Mouse (Mus musculus): ENCODE measurements around the gene Hyal1. TPM values are rescaled to one million over a fixed set of nuclear protein-coding genes. Genes with fewer than 3 reads are reported as not detected.

Gene Hyal1
- polyA plus RNA-seq (2015; fragmentation: Illumina TruSeq; extraction: RNeasy Lipid Tissue Mini Kit (QIAGEN cat#74804); ENCODE audit: low read depth, low replicate concordance): 4.5 TPM

GRCm38 (mm10) chr9:107576357-107577107, at the start of gene Hyal1:
Gene Hyal1 (plus strand): TSS chr9:107576927.

GRCm38 (mm10) chr9:107533791-107534407, 42.8 kb upstream of the Hyal1 start, which contains the start of gene Tmem115:
Gene Tmem115 (plus strand): TSS chr9:107533945.

DNA sequence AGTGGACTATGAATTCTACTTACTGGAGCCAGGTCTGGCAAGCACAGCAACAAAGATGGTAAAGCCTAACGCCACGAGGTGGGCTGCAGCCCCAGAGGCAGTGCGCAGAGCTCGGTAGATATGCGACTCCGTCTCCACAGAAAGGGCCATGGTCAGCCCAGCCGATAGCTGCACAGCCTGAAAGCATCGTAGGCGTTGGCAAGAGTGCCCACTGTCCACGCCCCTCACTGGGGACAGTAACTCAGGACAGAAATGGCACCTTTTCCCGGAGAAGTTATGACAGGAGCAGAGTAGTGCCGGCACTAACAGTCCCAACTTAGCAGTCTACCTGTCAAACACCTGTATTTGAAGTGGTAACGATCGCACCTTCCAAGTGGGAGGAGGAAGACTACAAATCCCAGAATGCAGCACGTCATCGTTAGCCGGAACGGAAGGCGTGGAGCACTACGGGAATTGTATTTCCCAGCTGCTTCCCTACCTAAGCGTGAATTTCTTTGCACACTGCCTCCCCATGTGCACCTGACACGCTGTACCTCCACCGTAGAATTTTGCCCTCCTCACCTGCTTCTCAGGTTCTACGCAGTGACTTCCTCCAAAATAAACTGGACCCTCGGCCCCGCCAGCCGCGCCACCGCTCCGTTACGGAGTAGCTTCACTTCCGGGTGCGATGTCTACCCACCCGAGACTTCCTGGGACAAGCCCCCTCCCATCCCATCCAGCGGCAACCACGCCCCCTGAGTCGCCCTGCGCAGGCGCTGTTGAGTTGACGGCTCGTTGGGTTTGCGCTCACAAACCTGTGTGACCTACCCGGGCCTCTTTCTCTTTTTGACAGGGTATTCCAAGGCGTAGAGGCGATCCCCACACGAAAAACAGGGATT, 35.0 kb upstream of the Hyal1 start, which contains the start of the genes Cyb561d2 and Nprl2:
Cyb561d2 (minus strand) TSS at position 720 of the 878 bp plus-strand sequence.
Nprl2 (plus strand) TSS at position 753 of the 878 bp plus-strand sequence.

GRCm38 (mm10) chr9:107547026-107547425, 29.7 kb upstream of the Hyal1 start, which contains the start of gene Zmynd10:
Gene Zmynd10 (plus strand): TSS chr9:107547298.

DNA sequence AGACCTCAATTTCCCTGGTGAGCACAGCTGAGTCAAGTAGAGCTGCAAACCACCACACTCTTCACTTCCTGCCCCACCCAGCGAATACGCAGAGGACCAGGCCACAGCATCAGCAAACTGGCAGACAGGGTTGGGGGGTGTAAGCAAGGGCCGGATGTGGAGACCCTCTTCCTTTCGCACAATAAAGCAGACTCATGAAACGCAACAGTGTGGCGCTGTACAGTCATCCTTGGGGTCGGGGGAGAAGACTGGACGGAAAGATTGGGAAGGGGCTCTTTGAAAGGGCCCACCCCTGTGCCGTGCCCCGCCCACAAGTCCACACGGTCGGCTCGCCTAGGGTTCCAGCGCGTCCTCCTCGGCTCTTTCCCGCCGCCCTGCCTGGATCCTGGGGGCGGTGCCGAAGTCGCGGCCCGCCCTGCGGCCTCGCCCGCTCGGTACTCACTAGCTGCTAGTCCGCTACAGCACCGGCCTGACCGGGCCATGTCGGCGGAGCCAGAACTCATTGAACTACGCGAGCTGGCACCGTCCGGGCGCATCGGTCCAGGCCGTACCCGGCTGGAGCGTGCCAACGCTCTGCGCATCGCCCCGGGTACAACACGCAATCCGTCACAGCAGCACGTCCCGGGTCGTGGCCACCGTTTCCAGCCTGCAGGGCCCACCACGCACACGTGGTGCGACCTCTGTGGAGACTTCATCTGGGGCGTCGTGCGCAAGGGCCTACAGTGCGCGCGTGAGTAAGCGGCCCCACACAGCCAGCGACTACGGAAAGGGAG, 25.4 kb upstream of the Hyal1 start, which contains the start of gene Rassf1:
Rassf1 (plus strand) TSS at position 439 of the 773 bp plus-strand sequence.

DNA sequence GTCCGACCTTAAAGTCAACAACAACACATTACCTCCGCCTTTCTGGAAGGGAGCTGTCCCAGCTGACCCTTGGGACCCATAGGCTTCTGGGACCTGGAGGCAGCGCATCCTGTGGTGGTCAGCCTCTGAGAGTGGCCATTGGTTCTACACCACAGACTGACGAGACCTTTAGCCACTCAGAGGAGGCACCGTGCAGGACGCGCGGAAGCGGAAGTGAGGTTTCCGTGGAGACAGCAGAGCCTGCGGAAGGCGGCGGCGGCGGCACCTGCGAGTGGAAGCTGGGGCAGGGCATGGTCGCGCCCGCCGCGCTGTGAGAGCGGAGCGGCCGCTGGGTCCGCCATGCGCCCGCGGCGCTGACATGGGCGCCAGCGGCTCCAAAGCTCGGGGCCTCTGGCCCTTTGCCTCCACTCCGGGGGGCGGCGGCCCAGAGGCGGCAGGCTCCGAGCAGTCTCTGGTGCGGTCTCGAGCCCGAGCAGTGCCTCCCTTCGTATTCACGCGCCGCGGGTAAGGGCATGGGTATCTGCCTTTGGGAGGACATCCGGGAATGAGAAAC, 13.6 kb upstream of the Hyal1 start, which contains the start of gene Tusc2:
Tusc2 (plus strand) TSS at position 227 of the 553 bp plus-strand sequence.

GRCm38 (mm10) chr9:107567702-107568319, 8.9 kb upstream of the Hyal1 start, which contains the start of gene Hyal2:
Gene Hyal2 (plus strand): TSS chr9:107567945.

DNA sequence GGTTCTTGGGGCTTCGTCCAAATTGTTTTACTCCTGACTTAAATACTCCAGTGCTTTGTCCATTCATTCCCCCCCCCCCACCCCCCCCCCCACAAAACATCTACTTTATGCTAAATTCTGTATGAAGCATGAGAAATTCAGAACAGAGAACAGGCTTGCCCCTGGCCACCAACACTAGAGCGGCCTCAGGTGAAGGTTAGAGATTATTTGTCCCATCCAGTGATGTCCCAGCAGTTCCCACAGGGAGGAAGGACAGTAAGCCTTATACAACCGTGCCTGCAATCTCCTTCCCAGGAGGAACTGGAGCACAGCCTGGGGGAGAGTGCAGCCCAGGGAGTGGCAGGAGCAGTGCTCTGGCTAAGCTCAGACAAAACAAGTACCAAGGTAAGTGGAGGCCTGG, 1.9 kb downstream of the Hyal1 start, which contains the start of gene Naa80:
Naa80 (plus strand) TSS at position 301 of the 400 bp plus-strand sequence.

GRCm38 (mm10) chr9:107580501-107581317, 4.0 kb downstream of the Hyal1 start, which contains the start of gene Hyal3:
Gene Hyal3 (plus strand): TSS chr9:107580818.

DNA sequence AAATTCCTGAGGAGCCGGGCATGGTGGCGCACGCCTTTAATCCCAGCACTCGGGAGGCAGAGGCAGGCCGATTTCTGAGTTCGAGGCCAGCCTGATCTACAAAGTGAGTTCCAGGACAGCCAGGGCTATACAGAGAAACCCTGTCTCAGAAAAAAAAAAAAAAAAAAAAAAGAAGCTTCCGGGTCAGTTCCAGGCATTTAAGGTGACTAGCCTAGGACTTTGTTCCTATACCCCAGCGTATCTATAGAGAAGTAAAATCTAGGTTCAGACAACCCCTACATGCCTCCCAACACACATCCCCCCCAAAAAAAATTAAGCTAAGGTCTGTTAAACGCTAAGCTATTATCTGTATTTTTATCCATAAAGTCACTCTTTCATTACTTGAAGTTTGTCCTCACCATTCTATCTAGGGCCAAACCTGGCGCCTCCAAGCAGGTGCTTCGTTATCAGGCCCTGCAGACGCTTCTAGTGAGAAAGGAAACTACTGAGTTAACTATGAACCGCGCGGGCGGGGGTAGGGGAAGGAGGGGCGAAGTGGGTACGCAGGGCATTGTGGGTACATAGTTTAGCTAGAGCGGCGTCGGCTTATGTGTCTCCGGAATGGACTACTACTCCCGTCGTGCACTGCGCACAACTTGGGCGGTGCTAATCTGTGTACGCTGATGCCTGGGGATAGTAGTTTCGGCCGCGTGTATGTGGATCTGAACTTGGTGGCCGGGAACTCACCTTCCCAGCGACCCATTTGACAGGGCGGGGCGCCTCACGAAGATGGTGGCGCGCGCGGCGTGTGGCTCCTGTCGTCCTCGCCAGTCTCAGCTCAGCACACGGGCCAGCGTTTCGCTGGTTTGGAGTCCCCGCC, 10.5 kb downstream of the Hyal1 start, which contains the start of gene Ifrd2:
Ifrd2 (plus strand) TSS at position 669 of the 859 bp plus-strand sequence.

DNA sequence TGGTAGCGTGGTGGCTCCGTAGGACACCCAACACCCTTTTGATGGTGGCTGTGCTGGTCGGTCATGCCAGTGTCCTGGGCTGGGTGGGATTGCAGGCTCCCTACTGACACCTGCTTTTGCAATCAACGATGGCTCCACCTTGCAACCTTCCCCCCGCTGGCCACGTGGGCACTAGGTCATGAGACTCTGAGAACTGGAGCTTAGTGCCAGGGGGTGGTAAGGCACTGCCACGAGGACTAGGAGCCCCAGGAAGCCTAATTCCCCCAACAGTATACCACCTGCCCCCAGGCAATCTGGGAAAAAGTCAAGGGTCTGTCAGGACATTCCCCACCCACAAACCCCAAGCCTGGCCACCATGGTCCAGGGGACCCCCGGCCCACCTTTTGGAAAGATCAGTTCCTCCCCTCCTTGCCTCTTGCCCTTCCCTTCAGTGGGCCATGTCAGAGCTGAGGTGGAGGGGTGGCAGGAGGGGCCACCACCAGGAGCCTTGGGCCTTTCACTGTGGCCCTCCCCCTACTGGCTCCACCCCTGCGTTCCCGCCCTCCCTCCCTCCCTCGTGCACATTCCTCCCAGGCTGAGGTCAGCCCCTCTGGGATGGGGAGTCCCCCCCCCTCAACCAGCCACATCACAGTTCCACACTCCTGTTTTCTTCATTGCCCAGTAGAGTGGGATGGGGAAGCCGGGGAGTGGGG, 32.2 kb downstream of the Hyal1 start, which contains the start of gene Sema3b:
Sema3b (minus strand) TSS at position 489 of the 692 bp plus-strand sequence.

Other genes starting within 250 kb of the Hyal1 start
- 21.8 TPM for gene Hemk1, start 238.6 kb upstream of the Hyal1 start, polyA plus RNA-seq (2015; fragmentation: Illumina TruSeq; extraction: RNeasy Lipid Tissue Mini Kit (QIAGEN cat#74804); ENCODE audit: low read depth, low replicate concordance)
- 4.8 TPM for gene 6430571L13Rik, start 236.3 kb upstream of the Hyal1 start, polyA plus RNA-seq (2015; fragmentation: Illumina TruSeq; extraction: RNeasy Lipid Tissue Mini Kit (QIAGEN cat#74804); ENCODE audit: low read depth, low replicate concordance)
- gene Cacna2d2, start 177.3 kb upstream of the Hyal1 start, polyA plus RNA-seq (2015; fragmentation: Illumina TruSeq; extraction: RNeasy Lipid Tissue Mini Kit (QIAGEN cat#74804); ENCODE audit: low read depth, low replicate concordance): 24.0 TPM
- gene Tmem115, start 43.0 kb upstream of the Hyal1 start, polyA plus RNA-seq (2015; fragmentation: Illumina TruSeq; extraction: RNeasy Lipid Tissue Mini Kit (QIAGEN cat#74804); ENCODE audit: low read depth, low replicate concordance): 28.6 TPM
- gene Cyb561d2, start 34.7 kb upstream of the Hyal1 start, polyA plus RNA-seq (2015; fragmentation: Illumina TruSeq; extraction: RNeasy Lipid Tissue Mini Kit (QIAGEN cat#74804); ENCODE audit: low read depth, low replicate concordance): 25.1 TPM
- 63.2 TPM for gene Nprl2, start 34.7 kb upstream of the Hyal1 start, polyA plus RNA-seq (2015; fragmentation: Illumina TruSeq; extraction: RNeasy Lipid Tissue Mini Kit (QIAGEN cat#74804); ENCODE audit: low read depth, low replicate concordance)
- 5.0 TPM for gene Zmynd10, start 29.6 kb upstream of the Hyal1 start, polyA plus RNA-seq (2015; fragmentation: Illumina TruSeq; extraction: RNeasy Lipid Tissue Mini Kit (QIAGEN cat#74804); ENCODE audit: low read depth, low replicate concordance)
- gene Rassf1, start 25.4 kb upstream of the Hyal1 start, polyA plus RNA-seq (2015; fragmentation: Illumina TruSeq; extraction: RNeasy Lipid Tissue Mini Kit (QIAGEN cat#74804); ENCODE audit: low read depth, low replicate concordance): 17.8 TPM
- 143 TPM for gene Tusc2, start 13.7 kb upstream of the Hyal1 start, polyA plus RNA-seq (2015; fragmentation: Illumina TruSeq; extraction: RNeasy Lipid Tissue Mini Kit (QIAGEN cat#74804); ENCODE audit: low read depth, low replicate concordance)
- 12.1 TPM for gene Hyal2, start 9.0 kb upstream of the Hyal1 start, polyA plus RNA-seq (2015; fragmentation: Illumina TruSeq; extraction: RNeasy Lipid Tissue Mini Kit (QIAGEN cat#74804); ENCODE audit: low read depth, low replicate concordance)
- 13.9 TPM for gene Naa80, start 2.0 kb downstream of the Hyal1 start, polyA plus RNA-seq (2015; fragmentation: Illumina TruSeq; extraction: RNeasy Lipid Tissue Mini Kit (QIAGEN cat#74804); ENCODE audit: low read depth, low replicate concordance)
- gene Hyal3, start 3.9 kb downstream of the Hyal1 start, polyA plus RNA-seq (2015; fragmentation: Illumina TruSeq; extraction: RNeasy Lipid Tissue Mini Kit (QIAGEN cat#74804); ENCODE audit: low read depth, low replicate concordance): 0.57 TPM
- gene Ifrd2, start 10.7 kb downstream of the Hyal1 start, polyA plus RNA-seq (2015; fragmentation: Illumina TruSeq; extraction: RNeasy Lipid Tissue Mini Kit (QIAGEN cat#74804); ENCODE audit: low read depth, low replicate concordance): 12.0 TPM
- 2.2 TPM for gene Sema3b, start 32.3 kb downstream of the Hyal1 start, polyA plus RNA-seq (2015; fragmentation: Illumina TruSeq; extraction: RNeasy Lipid Tissue Mini Kit (QIAGEN cat#74804); ENCODE audit: low read depth, low replicate concordance)
- 173 TPM for gene Gnai2, start 58.4 kb downstream of the Hyal1 start, polyA plus RNA-seq (2015; fragmentation: Illumina TruSeq; extraction: RNeasy Lipid Tissue Mini Kit (QIAGEN cat#74804); ENCODE audit: low read depth, low replicate concordance)
- 76.0 TPM for gene Slc38a3, start 92.6 kb downstream of the Hyal1 start, polyA plus RNA-seq (2015; fragmentation: Illumina TruSeq; extraction: RNeasy Lipid Tissue Mini Kit (QIAGEN cat#74804); ENCODE audit: low read depth, low replicate concordance)
- gene Gnat1, start 102.8 kb downstream of the Hyal1 start, polyA plus RNA-seq (2015; fragmentation: Illumina TruSeq; extraction: RNeasy Lipid Tissue Mini Kit (QIAGEN cat#74804); ENCODE audit: low read depth, low replicate concordance): not detected
- gene Sema3f, start 133.5 kb downstream of the Hyal1 start, polyA plus RNA-seq (2015; fragmentation: Illumina TruSeq; extraction: RNeasy Lipid Tissue Mini Kit (QIAGEN cat#74804); ENCODE audit: low read depth, low replicate concordance): 13.8 TPM
- gene Rbm5, start 194.1 kb downstream of the Hyal1 start, polyA plus RNA-seq (2015; fragmentation: Illumina TruSeq; extraction: RNeasy Lipid Tissue Mini Kit (QIAGEN cat#74804); ENCODE audit: low read depth, low replicate concordance): 105 TPM

Data from brain, adult 10 weeks (tissue).